Mouse (Mus musculus): ENCODE results near the gene Cit.

The Cit gene

GRCm38 (mm10) chr5:116052826-116053225 lies 207.7 kb downstream of the Cit start:
- no peak for DNase-seq (ENCODE audit: low read depth, low spot score)
- Histone ChIP-seq H3K36me3 (ENCODE audit: control insufficient read depth, insufficient read depth, low read length, poor library complexity, severe bottlenecking) (no peaks in the 10 kb centered on the region), H3K27me3 (ENCODE audit: control insufficient read depth, insufficient read depth, low read length, poor library complexity, severe bottlenecking) (no peaks in the 10 kb centered on the region)
